Mouse (Mus musculus): ENCODE measurements at regions not wholly inside any gene's neighbourhood (a gene's known extent, or its start where the extent isn't known, plus 50 kb on each side); places are given as distances from the start of the nearest gene placed in this dataset.

- H3K9me3 ChIP-seq = no peaks in the 10 kb centered on the region
- no peak overlapping the region for H3K4me2 ChIP-seq
- no peaks in the 10 kb centered on the region for H3K36me3 ChIP-seq
- H3K4me1 ChIP-seq = no peaks in the 10 kb centered on the region
- no peak overlapping the region for H3K9ac ChIP-seq
- H3K27me3 ChIP-seq = no peaks in the 10 kb centered on the region
- H3K27ac ChIP-seq = no peak overlapping the region
- H3K4me3 ChIP-seq = no peak overlapping the region
- 79% methylated on average over 2 of the region's 2 CpGs for WGBS
- ATAC-seq (ENCODE audit: borderline replicate concordance, extremely low read depth, low FRiP score, low TSS enrichment) = no peak
These were observed 53.8 kb upstream of the Lpar1 start for GRCm38 (mm10) chr4:58607491-58607890.

GRCm38 (mm10) chr4:58605941-58606340 is 52.2 kb upstream of the Lpar1 start:
- Histone ChIP-seq H3K4me2 (no peak overlapping the region), H3K27me3 (no peaks in the 10 kb centered on the region), H3K4me3 (no peak overlapping the region), H3K36me3 (no peaks in the 10 kb centered on the region), H3K9me3 (no peaks in the 10 kb centered on the region), H3K9ac (no peak overlapping the region), H3K27ac (no peak overlapping the region), H3K4me1 (no peaks in the 10 kb centered on the region)
- ATAC-seq (ENCODE audit: borderline replicate concordance, extremely low read depth, low FRiP score, low TSS enrichment) = no peak
- WGBS = 65% methylated on average over 3 of the region's 3 CpGs
